Mouse (Mus musculus): ENCODE measurements around the gene Cnpy2.

GRCm38 (mm10) chr10:128298243-128298642 lies 24.0 kb upstream of the Cnpy2 start:
- no peak for TF ChIP-seq CTCF (IDR thresholded peaks at IDR 0.05; ENCODE audit: low read depth)
- TF ChIP-seq EP300 (optimal IDR thresholded peaks at IDR 0.05), result no peak
